Mouse (Mus musculus): ENCODE results near the gene Cbx7. TPM values are rescaled to one million over a fixed set of nuclear protein-coding genes. Genes with fewer than 3 reads are reported as not detected.
A peak's percentile ranks its signal among the peaks of the same experiment; 100 is the strongest.

Gene Cbx7
- polyA plus RNA-seq, 1 experiment from 2014 or later = 4.7 TPM

DNA sequence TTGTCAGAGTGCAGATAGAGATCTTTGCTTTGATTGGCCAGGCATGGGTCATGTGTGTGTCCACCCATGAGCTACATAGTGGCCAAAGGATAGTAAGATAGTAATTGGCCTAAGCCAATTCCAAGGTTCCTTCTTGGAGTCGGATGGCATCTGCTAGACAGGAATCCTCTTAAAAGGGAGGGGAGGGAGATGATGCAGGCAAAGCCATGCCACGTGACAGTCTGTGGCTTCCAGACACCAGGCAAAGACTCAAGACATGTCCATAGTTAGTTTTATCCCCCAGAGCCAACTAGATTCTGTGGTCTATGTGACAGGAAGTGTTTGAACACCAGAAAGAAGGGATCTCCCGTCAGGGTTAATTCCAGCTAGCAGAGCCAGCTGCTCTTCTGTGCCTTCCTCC is 12.5 kb downstream of the Cbx7 start:
- Histone ChIP-seq H3K4me3 (no peak overlapping the region), H3K4me2 (no peak overlapping the region), H3K9ac (no peak overlapping the region), H3K27ac (replicated peaks) (no peak overlapping the region), H3K36me3 (no peaks in the 10 kb centered on the region), H3K27me3 (no peaks in the 10 kb centered on the region), H3K4me1 (replicated peaks) (no peaks in the 10 kb centered on the region), H3K9me3 (no peaks in the 10 kb centered on the region)
- WGBS = 64% methylated on average over 3 of the region's 3 CpGs
- ATAC-seq (ENCODE audit: low FRiP score, low read depth) = no peak

DNA sequence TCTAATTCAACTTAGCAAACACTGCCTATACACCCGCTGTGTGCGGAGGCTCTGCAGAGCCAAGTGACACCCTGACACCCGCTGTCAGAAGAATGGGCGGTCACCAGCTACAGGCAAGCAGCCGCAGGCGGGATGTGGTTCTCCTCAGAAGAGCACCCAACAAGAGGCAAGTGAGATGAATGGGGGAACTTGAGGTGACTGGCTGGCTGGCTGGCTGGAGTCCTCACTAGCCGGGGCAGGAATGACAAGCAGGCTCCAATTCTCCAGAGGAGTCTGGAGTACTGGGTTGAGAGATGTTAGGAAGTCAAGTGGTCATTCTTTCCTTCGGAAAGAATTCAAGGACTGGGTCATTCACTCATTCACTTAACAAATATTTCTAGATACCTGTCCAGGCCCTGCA is 14.4 kb downstream of the Cbx7 start:
- Histone ChIP-seq H3K4me2 (no peak overlapping the region), H3K9ac (no peak overlapping the region), H3K36me3 (no peaks in the 10 kb centered on the region), H3K27me3 (no peaks in the 10 kb centered on the region), H3K4me1 (replicated peaks) (peaks cover 5% of the 10 kb centered on the region; the same call in 1 of the 2 replicates), H3K4me3 (no peak overlapping the region), H3K27ac (replicated peaks) (no peak overlapping the region), H3K9me3 (no peaks in the 10 kb centered on the region)
- WGBS = 88% methylated on average over 8 of the region's 8 CpGs
- no peak for ATAC-seq (ENCODE audit: low FRiP score, low read depth)

DNA sequence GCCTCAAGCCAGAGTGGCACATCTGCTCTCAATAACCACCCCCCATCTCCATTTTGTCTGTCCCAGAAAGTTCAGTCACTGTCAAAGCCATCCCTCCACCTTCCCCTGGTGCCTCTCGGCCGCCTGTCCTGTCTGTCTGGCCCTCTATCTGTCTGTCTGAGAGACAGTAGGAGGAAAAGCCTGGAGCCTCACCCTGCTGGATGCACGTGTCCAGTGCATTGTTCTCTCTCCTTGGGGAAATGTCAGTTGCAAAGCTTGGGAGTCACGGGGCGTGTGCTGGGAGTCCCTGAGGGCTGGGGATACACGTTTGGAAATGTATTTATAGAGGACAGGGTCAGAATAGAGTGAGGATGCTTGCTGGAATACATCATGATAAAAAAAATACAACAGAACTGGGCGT is 17.4 kb downstream of the Cbx7 start:
- Histone ChIP-seq H3K9me3 (no peaks in the 10 kb centered on the region), H3K4me2 (no peak overlapping the region), H3K4me1 (replicated peaks) (peaks cover 27% of the 10 kb centered on the region), H3K27me3 (no peaks in the 10 kb centered on the region), H3K4me3 (no peak overlapping the region), H3K36me3 (no peaks in the 10 kb centered on the region), H3K27ac (replicated peaks) (no peak overlapping the region), H3K9ac (no peak overlapping the region)
- ATAC-seq (ENCODE audit: low FRiP score, low read depth) = no peak
- 49% methylated on average over 7 of the region's 7 CpGs for WGBS

DNA sequence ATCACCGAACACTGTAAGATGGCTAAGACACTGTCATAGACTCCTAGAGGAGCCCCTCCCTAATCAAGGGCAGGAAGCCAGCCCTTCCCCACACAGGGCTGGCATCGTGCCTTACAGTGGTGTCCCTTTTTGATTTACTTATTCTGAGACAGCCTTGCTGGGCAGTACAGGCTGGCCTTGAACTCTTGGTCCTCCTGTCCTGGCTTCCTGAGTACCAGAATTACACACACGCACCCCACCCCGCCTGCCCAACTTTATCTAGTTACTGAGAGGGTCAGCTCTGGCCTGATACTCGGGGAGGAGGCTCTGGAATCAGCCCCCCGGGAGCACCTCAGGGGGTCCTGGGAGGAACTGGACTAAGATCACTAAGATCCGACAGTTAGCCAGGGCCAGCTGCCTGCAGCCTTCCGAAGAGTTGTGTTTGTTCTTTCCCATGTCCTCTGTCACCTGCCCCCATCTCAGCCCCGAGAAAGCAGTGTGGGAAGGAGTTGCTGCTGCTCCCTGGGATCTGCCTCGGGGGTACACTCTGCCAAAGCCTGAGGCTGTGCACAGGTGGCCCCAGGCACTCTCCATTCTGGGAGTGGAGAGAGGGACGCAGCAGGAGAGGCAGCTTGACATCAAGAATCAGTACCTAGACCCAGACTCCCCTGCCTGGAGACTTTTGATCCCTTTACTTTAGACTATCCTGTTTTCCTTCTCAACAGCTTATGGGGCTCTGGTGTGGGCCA is 18.3 kb downstream of the Cbx7 start:
- no peak overlapping the region for H3K4me3 ChIP-seq
- no peak overlapping the region for H3K27ac ChIP-seq (replicated peaks)
- ATAC-seq (ENCODE audit: low FRiP score, low read depth) = no peak
- no peak overlapping the region for H3K9ac ChIP-seq
- H3K9me3 ChIP-seq = no peaks in the 10 kb centered on the region
- no peaks in the 10 kb centered on the region for H3K36me3 ChIP-seq
- no peak overlapping the region for H3K4me2 ChIP-seq
- 47% methylated on average over 11 of the region's 11 CpGs for WGBS
- no peaks in the 10 kb centered on the region for H3K27me3 ChIP-seq
- peaks cover 27% of the 10 kb centered on the region for H3K4me1 ChIP-seq (replicated peaks)

DNA sequence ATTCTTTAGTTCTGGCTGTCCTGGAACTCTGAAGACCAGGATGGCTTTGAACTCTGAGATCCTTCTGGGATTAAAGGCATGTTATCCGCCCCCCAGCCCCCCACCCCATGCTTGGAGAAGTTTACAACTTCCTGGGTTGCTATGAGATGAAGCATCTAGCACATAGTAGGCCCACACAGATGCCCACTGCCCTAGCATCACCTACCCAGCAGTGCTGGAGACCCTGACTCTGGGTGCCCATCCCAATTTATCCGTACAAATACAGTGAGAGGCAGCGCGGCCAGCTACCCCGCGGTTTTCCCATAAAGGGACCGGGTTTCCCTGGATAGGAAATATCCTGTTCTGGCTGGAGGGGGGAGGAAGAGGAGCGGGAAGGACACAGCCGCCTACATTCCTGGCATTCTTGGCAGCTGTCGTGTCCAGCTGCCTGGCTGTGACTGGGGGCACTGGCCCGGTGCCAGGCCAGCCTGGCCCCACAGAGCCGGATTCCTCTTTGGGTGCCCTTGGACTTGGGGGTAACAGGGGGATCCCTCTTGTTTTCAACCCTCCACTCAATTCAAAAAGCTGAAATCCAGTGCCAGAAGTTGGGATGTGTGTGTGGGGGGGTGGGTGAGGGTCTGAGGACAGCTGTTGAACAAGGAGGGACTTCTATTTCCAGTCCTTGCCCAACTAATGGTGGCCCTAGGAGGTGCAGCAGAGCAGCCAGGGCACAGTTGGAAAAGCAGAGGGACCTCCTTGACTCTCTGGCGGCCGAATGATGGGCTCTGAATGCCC is 19.0 kb downstream of the Cbx7 start:
- Histone ChIP-seq H3K9ac (no peak overlapping the region), H3K36me3 (no peaks in the 10 kb centered on the region), H3K27me3 (no peaks in the 10 kb centered on the region), H3K27ac (replicated peaks) (0 out of 2 replicates have a peak overlapping the region, but pooled peaks have one; percentile 73), H3K4me2 (peak overlapping the region; percentile 65; the same call in 1 of the 2 replicates), H3K4me1 (replicated peaks) (peaks cover 27% of the 10 kb centered on the region), H3K4me3 (no peak overlapping the region), H3K9me3 (no peaks in the 10 kb centered on the region)
- ATAC-seq (ENCODE audit: low FRiP score, low read depth) = no peak
- WGBS = 34% methylated on average over 14 of the region's 14 CpGs

DNA sequence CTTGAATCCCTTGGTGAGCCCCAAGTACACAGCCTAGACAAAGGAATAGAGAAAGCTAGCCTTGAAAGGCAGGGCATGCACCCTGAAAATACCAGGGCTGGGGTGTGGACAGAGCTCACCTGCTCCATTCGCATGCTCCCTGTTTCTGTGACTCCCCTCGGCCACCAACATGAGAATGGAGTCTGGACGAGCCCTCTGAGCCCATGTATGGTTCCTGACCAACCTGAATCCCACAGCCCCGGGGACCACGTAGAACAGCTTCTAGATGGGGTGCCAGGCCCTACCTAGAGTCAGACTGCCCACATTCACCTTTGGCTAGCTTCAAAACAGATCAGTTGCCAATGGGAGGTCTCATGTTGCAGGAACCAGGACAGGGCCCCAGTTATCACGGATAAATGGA is 19.7 kb downstream of the Cbx7 start:
- 81% methylated on average over 6 of the region's 6 CpGs for WGBS
- Histone ChIP-seq H3K9ac (peak overlapping the region; percentile 49; the same call in 1 of the 2 replicates), H3K4me3 (0 out of 2 replicates have a peak overlapping the region, but pooled peaks have one; percentile 35), H3K27me3 (no peaks in the 10 kb centered on the region), H3K27ac (replicated peaks) (peak overlapping the region; percentile 73), H3K4me2 (peak overlapping the region; percentile 65), H3K36me3 (no peaks in the 10 kb centered on the region), H3K4me1 (replicated peaks) (peaks cover 29% of the 10 kb centered on the region), H3K9me3 (no peaks in the 10 kb centered on the region)
- ATAC-seq (ENCODE audit: low FRiP score, low read depth) = no peak

DNA sequence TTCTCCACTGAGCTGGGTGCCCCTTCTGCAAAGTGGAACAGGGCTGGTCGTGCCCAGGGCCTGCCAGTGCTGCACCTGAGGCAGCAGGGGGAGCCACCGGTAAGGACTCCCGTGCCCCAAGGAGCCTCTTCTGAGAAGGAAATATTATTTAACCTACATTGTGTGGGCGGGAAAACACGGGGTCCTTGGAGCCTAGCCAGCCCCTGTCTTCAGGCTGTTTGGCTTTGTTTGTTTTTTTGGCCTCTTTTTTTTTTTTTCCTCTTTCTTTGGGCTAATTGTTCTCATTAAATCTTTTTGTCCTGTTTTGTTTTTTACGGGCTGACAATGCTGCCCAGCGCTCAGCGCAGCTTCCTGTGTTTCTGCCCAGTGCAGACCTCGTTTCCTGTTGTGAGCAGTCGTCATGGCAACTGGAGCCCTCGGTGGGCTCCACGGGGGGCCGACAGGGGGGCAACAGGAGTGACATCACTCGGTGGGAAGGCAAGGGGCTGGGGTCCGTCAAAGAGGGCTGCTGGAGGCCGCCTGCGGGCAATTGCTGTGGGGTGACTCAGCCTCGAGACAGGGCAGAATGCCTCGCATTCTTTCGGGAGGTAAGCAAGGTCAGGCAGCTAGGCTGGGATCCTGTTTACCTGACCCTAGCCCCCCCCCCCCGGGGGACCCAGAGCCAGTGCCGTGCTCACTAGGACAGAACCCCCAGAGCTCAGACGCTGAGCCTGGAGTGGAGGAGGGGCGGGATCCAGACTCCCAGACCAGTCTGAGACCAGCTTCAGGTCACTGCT is 20.5 kb downstream of the Cbx7 start:
- H3K27ac ChIP-seq (replicated peaks) = peak overlapping the region; percentile 73
- H3K4me3 ChIP-seq = peak overlapping the region; percentile 35
- H3K4me2 ChIP-seq = peak overlapping the region; percentile 65
- peak overlapping the region; percentile 49 for H3K9ac ChIP-seq
- WGBS = 2% methylated on average over 24 of the region's 24 CpGs
- no peaks in the 10 kb centered on the region for H3K36me3 ChIP-seq
- ATAC-seq (ENCODE audit: low FRiP score, low read depth) = peak; percentile 68
- H3K27me3 ChIP-seq = no peaks in the 10 kb centered on the region
- H3K9me3 ChIP-seq = no peaks in the 10 kb centered on the region
- H3K4me1 ChIP-seq (replicated peaks) = peaks cover 31% of the 10 kb centered on the region

DNA sequence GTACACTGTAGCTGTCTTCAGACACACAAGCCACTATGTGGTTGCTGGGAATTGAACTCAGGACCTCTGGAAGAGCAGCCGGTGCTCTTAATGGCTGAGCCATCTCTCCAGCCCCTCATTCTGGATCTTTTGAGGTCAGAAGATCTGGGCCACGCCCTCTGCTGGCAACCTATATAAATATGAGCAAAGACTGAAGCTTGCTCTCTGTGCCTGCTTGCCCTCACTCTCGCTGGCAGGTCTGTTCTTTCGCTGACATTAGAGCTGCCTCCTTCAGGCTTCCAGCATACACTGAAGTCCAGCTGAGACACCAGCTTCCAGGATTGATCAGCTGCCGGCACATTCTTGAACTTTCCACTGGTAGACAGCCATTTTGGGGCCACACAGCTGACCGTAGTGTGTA is 23.2 kb downstream of the Cbx7 start:
- Histone ChIP-seq H3K9me3 (no peaks in the 10 kb centered on the region), H3K27ac (replicated peaks) (no peak overlapping the region), H3K4me2 (no peak overlapping the region), H3K27me3 (no peaks in the 10 kb centered on the region), H3K4me1 (replicated peaks) (peaks cover 31% of the 10 kb centered on the region), H3K4me3 (no peak overlapping the region), H3K9ac (no peak overlapping the region), H3K36me3 (no peaks in the 10 kb centered on the region)
- WGBS = 69% methylated on average over 6 of the region's 6 CpGs
- no peak for ATAC-seq (ENCODE audit: low FRiP score, low read depth)

DNA sequence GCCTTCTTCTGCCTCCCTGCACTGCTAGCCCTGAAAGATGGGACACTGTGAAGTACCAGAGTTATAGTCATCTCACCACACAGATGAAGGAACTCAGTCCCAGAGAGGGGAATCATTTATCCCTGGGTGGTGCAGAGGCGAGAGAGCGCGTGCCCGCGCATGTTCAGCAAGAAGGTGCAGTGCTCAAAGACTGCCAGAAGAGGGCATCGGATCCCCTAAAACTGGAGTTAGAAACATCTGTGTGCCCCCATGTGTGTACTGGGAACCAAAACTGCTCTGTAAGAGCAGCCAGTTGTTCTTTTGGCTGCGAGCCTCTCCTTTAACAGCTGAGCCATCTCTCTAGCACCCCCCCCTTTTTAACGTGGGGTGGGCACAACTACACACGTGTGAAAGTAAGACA is 24.1 kb downstream of the Cbx7 start:
- Histone ChIP-seq H3K4me2 (no peak overlapping the region), H3K27ac (replicated peaks) (no peak overlapping the region), H3K9me3 (no peaks in the 10 kb centered on the region), H3K27me3 (no peaks in the 10 kb centered on the region), H3K4me3 (no peak overlapping the region), H3K36me3 (no peaks in the 10 kb centered on the region), H3K4me1 (replicated peaks) (peaks cover 28% of the 10 kb centered on the region), H3K9ac (no peak overlapping the region)
- WGBS = 62% methylated on average over 9 of the region's 9 CpGs
- no peak for ATAC-seq (ENCODE audit: low FRiP score, low read depth)

DNA sequence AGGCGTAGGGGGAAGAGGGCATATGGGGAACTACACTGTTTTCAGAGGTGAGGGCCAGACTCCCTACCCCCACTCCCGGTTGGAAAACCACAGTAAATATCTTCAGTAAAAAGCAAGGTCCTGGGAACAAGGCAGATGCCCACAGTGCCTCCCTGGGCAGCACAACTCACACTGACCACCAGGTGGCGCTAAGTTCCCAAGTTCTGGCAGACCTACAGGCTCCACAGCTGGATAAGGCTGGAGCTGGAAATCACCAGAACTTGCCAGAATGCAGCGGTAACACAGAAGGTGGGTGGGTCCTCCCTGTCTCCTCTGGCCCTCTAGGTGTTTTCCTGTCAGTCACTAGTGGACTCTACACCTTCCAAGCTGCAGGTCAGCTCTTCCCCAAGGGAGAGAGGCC is 24.9 kb downstream of the Cbx7 start:
- Histone ChIP-seq H3K9me3 (no peaks in the 10 kb centered on the region), H3K36me3 (no peaks in the 10 kb centered on the region), H3K9ac (no peak overlapping the region), H3K4me2 (no peak overlapping the region), H3K27ac (replicated peaks) (no peak overlapping the region), H3K4me3 (no peak overlapping the region), H3K4me1 (replicated peaks) (peaks cover 20% of the 10 kb centered on the region), H3K27me3 (no peaks in the 10 kb centered on the region)
- WGBS = 11% methylated on average over 4 of the region's 4 CpGs
- peak; percentile 72 for ATAC-seq (ENCODE audit: low FRiP score, low read depth)

DNA sequence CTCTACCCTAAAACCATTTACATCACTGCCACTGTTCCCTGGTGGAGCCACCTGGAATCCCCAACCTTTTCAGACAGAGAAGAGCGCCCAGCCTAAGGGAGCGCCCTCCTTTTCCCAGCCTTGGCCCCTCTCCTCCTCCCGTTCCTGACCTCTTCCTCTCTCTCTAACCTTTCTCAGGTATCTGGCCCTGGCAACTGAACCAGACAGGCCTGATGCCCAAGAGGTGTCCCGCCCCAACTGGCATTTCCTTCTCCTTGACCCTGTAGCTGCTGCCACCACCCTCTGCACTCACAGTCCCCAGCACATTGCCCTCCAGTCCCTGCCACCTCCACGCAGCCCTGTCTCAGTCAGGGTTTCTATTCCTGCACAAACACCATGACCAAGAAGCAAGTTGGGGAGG is 26.0 kb downstream of the Cbx7 start:
- H3K9me3 ChIP-seq = no peaks in the 10 kb centered on the region
- H3K36me3 ChIP-seq = no peaks in the 10 kb centered on the region
- no peak overlapping the region for H3K4me3 ChIP-seq
- no peak overlapping the region for H3K27ac ChIP-seq (replicated peaks)
- no peak for ATAC-seq (ENCODE audit: low FRiP score, low read depth)
- H3K4me1 ChIP-seq (replicated peaks) = peaks cover 10% of the 10 kb centered on the region
- no peak overlapping the region for H3K9ac ChIP-seq
- H3K4me2 ChIP-seq = no peak overlapping the region
- WGBS = 85% methylated on average over 5 of the region's 5 CpGs
- H3K27me3 ChIP-seq = no peaks in the 10 kb centered on the region

DNA sequence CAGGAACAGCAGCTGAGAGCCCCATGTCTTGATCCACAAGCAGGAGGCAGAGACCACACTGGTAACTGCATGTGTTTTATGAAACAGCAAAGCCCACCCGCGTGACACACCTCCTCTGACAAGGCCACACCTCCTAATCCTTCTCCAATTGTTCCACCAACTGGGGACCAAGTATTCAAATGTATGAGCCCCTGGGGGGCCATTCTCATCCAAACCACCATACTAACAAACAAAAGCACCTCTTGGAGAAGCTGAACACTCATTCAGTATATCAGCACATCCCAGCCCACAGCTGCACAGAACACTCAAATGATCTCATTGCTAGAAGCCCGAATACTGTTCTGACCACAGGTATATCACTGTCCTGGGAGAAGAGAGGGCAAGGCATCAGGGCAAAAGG is 27.3 kb downstream of the Cbx7 start:
- H3K4me3 ChIP-seq = no peak overlapping the region
- no peak overlapping the region for H3K9ac ChIP-seq
- no peaks in the 10 kb centered on the region for H3K27me3 ChIP-seq
- no peaks in the 10 kb centered on the region for H3K36me3 ChIP-seq
- H3K4me2 ChIP-seq = no peak overlapping the region
- H3K27ac ChIP-seq (replicated peaks) = no peak overlapping the region
- no peak for ATAC-seq (ENCODE audit: low FRiP score, low read depth)
- peaks cover 4% of the 10 kb centered on the region; the same call in 1 of the 2 replicates for H3K4me1 ChIP-seq (replicated peaks)
- 83% methylated on average over 3 of the region's 3 CpGs for WGBS
- H3K9me3 ChIP-seq = no peaks in the 10 kb centered on the region

Measured in hindbrain, embryonic 15.5 days (tissue).